Mouse (Mus musculus): ENCODE results near the gene Vipr1.

Vipr1 gene

DNA sequence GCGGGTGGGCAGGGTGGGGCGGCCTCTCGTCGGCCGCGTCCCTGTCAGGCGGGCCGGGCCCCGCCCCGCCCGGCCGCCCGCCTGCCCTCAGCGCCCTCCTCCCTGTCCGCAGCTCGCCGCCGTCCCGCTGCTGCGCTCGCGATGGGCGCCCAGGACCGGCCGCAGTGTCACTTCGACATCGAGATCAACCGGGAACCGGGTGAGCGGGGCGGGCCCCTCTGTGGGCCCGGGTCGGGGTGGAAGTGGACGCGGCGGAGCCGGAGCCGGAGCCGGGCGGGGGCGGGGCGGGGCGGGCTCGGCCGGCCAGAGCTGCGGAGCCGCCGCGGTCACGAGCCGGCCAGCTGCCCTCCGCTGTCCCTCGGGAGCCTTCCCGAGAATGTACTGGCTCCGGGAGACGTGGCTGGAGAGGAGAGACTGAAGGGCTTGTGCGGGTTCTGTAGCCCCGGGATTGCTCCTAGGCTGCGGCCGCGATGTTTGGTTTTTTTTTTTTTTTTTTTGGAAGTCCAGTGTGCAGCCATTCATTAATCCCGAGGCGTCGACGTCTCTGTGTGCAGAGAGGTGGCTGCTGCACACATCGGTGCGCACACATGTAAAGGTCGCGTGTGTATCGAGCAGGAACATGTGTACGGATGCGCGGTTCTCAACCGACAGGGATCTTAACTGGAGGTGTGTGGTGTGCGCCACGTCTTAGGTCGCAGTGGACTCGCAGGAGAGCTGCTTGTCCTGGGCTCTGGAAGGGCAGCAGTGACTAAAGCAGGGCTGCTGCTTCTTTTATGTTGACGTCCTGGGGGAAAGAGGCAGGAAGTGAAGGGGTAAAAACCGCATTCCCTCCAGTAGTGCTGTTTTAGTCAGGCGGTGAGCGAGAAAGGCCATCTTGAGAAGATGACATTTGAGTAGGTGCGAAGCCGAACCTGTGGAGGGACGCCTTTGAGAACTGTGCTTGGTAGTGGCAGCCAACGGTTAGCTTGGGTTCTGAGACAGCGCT is 77.1 kb downstream of the Vipr1 start:
- peak; percentile 26 for DNase-seq

All from lung, postnatal 36 days (tissue).